Mouse (Mus musculus): ENCODE measurements around the gene Vmn1r211. TPM values are rescaled to one million over a fixed set of nuclear protein-coding genes. Genes with fewer than 3 reads are reported as not detected.

Vmn1r211 gene
- total RNA-seq (2012; rRNA removed) (0.10 TPM in 1 of 2 replicates, not detected in the other), polyA plus RNA-seq (2012; ENCODE audit: insufficient read depth in 1 of 2, insufficient read length in 2 of 2, low read depth in 1 of 2, low replicate concordance in 2 of 2, missing spikeins in 1 of 2) (under 1 TPM in 1 of 2 experiments, not detected in 1; 0.08 TPM)

- DNase-seq (ENCODE audit: low read depth, low spot score): no peak
- Histone ChIP-seq H3K4me1 (ENCODE audit: control insufficient read depth in 1 of 2, insufficient read depth in 2 of 2, low read length in 2 of 2) (no peaks in the 10 kb centered on the region), H3K9me3 (replicated peaks; ENCODE audit: insufficient read depth, low read length) (no peaks in the 10 kb centered on the region), H3K27ac (ENCODE audit: control insufficient read depth, low read depth, low read length) (no peak within 1 kb of the TSS), H3K4me3 (ENCODE audit: control insufficient read depth in 1 of 2, insufficient read depth in 1 of 2, low read depth in 2 of 2, low read length in 2 of 2) (no peak within 1 kb of the TSS), H3K79me2 (ENCODE audit: control insufficient read depth, insufficient read depth, low read length, poor library complexity) (no peaks in the 10 kb centered on the region), H3K9ac (ENCODE audit: control insufficient read depth, low read depth, low read length, poor library complexity, severe bottlenecking) (no peak within 1 kb of the TSS), H3K27me3 (ENCODE audit: control insufficient read depth in 1 of 2, insufficient read depth in 2 of 2, low read length in 2 of 2) (no peaks in the 10 kb centered on the region), H3K36me3 (ENCODE audit: control insufficient read depth in 1 of 2, insufficient read depth in 2 of 2, low read length in 2 of 2) (no peaks in the 10 kb centered on the region)
- TF ChIP-seq MYC (IDR thresholded peaks at IDR 0.05; ENCODE audit: low read depth, low read length) (no peak), POLR2AphosphoS2 (IDR thresholded peaks at IDR 0.05; ENCODE audit: low read length) (no peak), MAFK (IDR thresholded peaks at IDR 0.05; ENCODE audit: borderline replicate concordance, low read depth, low read length) (no peak), UBTF (IDR thresholded peaks at IDR 0.05; ENCODE audit: borderline replicate concordance, insufficient read depth, low read depth, low read length) (no peak), ELF1 (IDR thresholded peaks at IDR 0.05; ENCODE audit: low read depth, low read length) (no peak), USF2 (IDR thresholded peaks at IDR 0.05; ENCODE audit: borderline replicate concordance in 1 of 2, insufficient read depth in 1 of 2, low read depth in 1 of 2, low read length in 2 of 2) (no peak), JUND (IDR thresholded peaks at IDR 0.05; ENCODE audit: low read depth, low read length) (no peak), POLR2AphosphoS5 (IDR thresholded peaks at IDR 0.05; ENCODE audit: borderline replicate concordance, low read depth, low read length) (no peak), MYB (IDR thresholded peaks at IDR 0.05; ENCODE audit: low read depth, low read length) (no peak), GABPA (IDR thresholded peaks at IDR 0.05; ENCODE audit: low read depth, low read length) (no peak), ETS1 (IDR thresholded peaks at IDR 0.05; ENCODE audit: low read depth, low read length) (no peak), TCF12 (IDR thresholded peaks at IDR 0.05; ENCODE audit: low read depth, low read length) (no peak), RAD21 (IDR thresholded peaks at IDR 0.05; ENCODE audit: low read depth, low read length) (no peak), ZNF384 (IDR thresholded peaks at IDR 0.05; ENCODE audit: low read depth, low read length) (no peak)
Observed at GRCm38 (mm10) chr13:22857461-22857860, at the start of gene Vmn1r211. Gene Vmn1r211 (minus strand): TSS chr13:22857561.

- H3K4me3 ChIP-seq (ENCODE audit: control insufficient read depth in 1 of 2, insufficient read depth in 1 of 2, low read depth in 2 of 2, low read length in 2 of 2): no peak within 1 kb of the TSS
Observed at GRCm38 (mm10) chr13:22884105-22884504, 26.7 kb upstream of the Vmn1r211 start, which contains the start of gene Vmn1r212. Gene Vmn1r212 (minus strand): TSS chr13:22884205.

More at GRCm38 (mm10) chr13:22884105-22884504, 26.7 kb upstream of the Vmn1r211 start, which contains the start of gene Vmn1r212:
- Histone ChIP-seq H3K9me3 (replicated peaks; ENCODE audit: insufficient read depth, low read length) (no peaks in the 10 kb centered on the region), H3K4me1 (ENCODE audit: control insufficient read depth in 1 of 2, insufficient read depth in 2 of 2, low read length in 2 of 2) (no peaks in the 10 kb centered on the region), H3K27ac (ENCODE audit: control insufficient read depth, low read depth, low read length) (no peak within 1 kb of the TSS), H3K36me3 (ENCODE audit: control insufficient read depth in 1 of 2, insufficient read depth in 2 of 2, low read length in 2 of 2) (no peaks in the 10 kb centered on the region), H3K9ac (ENCODE audit: control insufficient read depth, low read depth, low read length, poor library complexity, severe bottlenecking) (no peak within 1 kb of the TSS), H3K27me3 (ENCODE audit: control insufficient read depth in 1 of 2, insufficient read depth in 2 of 2, low read length in 2 of 2) (no peaks in the 10 kb centered on the region), H3K79me2 (ENCODE audit: control insufficient read depth, insufficient read depth, low read length, poor library complexity) (no peaks in the 10 kb centered on the region)
- TF ChIP-seq TBP (IDR thresholded peaks at IDR 0.05; ENCODE audit: low read depth, low read length) (no peak), CHD1 (IDR thresholded peaks at IDR 0.05; ENCODE audit: low read depth, low read length) (no peak), POLR2A (IDR thresholded peaks at IDR 0.05; ENCODE audit: control insufficient read depth in 1 of 2, insufficient read depth in 1 of 2, low read depth in 1 of 2, low read length in 2 of 2, poor library complexity in 1 of 2) (no peak), POLR2AphosphoS5 (IDR thresholded peaks at IDR 0.05; ENCODE audit: borderline replicate concordance, low read depth, low read length) (no peak), ETS1 (IDR thresholded peaks at IDR 0.05; ENCODE audit: low read depth, low read length) (no peak), CHD2 (IDR thresholded peaks at IDR 0.05; ENCODE audit: low read length) (no peak), NELFE (IDR thresholded peaks at IDR 0.05; ENCODE audit: low read depth, low read length) (no peak), TCF12 (IDR thresholded peaks at IDR 0.05; ENCODE audit: low read depth, low read length) (no peak), ZNF384 (IDR thresholded peaks at IDR 0.05; ENCODE audit: low read depth, low read length) (no peak), MYB (IDR thresholded peaks at IDR 0.05; ENCODE audit: low read depth, low read length) (no peak), MYC (IDR thresholded peaks at IDR 0.05; ENCODE audit: low read depth, low read length) (no peak), RAD21 (IDR thresholded peaks at IDR 0.05; ENCODE audit: low read depth, low read length) (no peak)
- no peak for DNase-seq (ENCODE audit: low read depth, low spot score)
